Mouse (Mus musculus) ZHBTc4 (cell line): ENCODE measurements around the gene Il1rapl2.
A peak's percentile ranks its signal among the peaks of the same experiment; 100 is the strongest.
"Not testable (repeated sequence)": the region's sequence is repeated elsewhere in the genome, so short reads cannot be mapped to it uniquely, and the experiment has no call there.

ENCODE experiments used
- DNase-seq: peaks from one replicate; pipeline ENCODE4 v3.0.0-alpha.2; 2011; ENCODE audit warnings: low read depth, low spot score

Gene Il1rapl2

DNA sequence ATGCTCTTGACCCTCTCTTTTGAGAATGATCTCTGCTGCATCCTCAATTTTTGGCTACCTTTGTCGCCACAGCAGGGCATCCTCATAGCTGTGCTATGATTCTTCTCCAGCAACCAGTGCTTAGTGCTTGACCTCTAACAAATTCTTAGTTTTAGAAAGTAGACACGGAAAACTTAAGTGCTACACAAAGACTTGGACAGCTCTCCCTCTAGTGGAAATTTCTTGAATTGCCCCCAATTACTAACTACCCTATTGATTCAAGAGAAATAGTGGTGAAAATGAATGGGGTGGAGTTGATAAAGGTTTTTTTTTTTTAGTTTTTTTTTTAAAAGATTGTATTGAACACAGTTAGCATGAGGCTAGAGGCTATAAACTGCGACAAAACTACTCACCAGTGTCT, 599.7 kb downstream of the Il1rapl2 start:
- peak; percentile 7 for DNase-seq

DNA sequence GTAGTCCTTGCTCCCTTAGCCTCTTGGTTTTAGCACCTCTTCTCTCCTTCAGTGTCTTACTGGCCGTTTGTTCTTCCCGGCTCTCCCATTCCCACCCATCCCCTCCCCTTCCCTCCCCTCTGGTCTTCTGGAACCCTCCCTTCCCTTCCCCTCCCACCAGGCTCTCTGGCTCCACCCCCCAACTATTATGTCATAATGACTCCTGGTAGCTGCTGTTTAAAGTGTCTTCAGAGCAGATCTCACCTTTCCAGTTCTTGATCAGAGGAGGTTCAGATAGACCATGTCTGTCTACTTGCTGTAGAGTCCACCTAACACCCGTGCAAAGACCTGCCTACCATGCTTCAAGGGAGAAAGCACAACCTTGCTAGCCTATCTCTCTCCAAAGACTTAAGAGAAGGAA, 639.1 kb downstream of the Il1rapl2 start, which contains the start of gene Tex13a:
Gene Tex13a, minus strand, starts transcription at position 101 of the 400 bp plus-strand sequence.
- no peak for DNase-seq

GRCm38 (mm10) chrX:138234626-138235025, 664.2 kb downstream of the Il1rapl2 start:
- DNase-seq: no peak

GRCm38 (mm10) chrX:138348736-138349135, 778.3 kb downstream of the Il1rapl2 start:
- DNase-seq: not testable (repeated sequence)

- DNase-seq: no peak
Observed at GRCm38 (mm10) chrX:138433794-138434193, 863.4 kb downstream of the Il1rapl2 start.

GRCm38 (mm10) chrX:138437939-138438338, 867.5 kb downstream of the Il1rapl2 start:
- DNase-seq: no peak

GRCm38 (mm10) chrX:138449856-138450255, 879.4 kb downstream of the Il1rapl2 start:
- no peak for DNase-seq

GRCm38 (mm10) chrX:138478488-138478887, 908.1 kb downstream of the Il1rapl2 start:
- no peak for DNase-seq

DNA sequence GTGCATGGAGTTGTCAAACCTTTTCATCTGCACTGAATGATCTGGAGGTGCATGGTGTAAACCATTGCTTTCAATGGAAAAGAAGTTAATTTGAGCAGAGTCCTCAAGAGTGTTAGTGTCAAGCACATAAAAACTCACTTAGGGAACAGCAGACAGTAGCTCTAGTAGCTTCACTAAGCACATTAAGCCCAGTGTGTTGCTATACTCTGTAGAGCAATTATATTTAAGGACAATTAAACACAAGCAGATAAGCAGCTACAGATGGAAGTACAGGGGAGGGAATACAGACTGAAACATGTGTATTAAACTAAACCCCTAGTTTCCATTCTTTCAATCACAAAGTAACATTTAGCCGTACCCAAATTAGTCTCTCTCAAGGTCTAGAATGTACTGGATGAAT, 930.1 kb downstream of the Il1rapl2 start:
- no peak for DNase-seq

DNA sequence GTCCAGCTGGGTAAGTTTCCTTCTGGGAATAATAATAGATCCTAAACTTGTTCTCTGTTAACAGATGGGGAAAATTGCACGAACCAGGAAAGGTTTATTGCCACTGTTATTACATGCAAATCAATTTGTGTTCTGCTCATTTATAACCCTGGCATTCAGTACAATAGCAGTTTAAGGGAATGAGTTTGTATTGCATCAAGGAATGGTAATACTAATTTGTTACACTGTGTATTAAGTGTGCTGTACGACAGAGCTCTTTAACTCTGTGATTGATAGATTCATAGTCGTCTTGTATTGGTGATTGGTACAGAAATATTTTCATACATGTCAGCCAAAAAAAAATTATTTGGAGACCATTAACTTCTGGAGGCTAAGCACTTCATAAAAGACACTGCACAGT, 934.6 kb downstream of the Il1rapl2 start:
- DNase-seq: no peak

GRCm38 (mm10) chrX:138620106-138620505, 1049.7 kb downstream of the Il1rapl2 start:
- DNase-seq: no peak

GRCm38 (mm10) chrX:138625311-138625710, 1054.9 kb downstream of the Il1rapl2 start:
- DNase-seq: no peak

GRCm38 (mm10) chrX:138722372-138722771, 1152.0 kb downstream of the Il1rapl2 start:
- no peak for DNase-seq

DNA sequence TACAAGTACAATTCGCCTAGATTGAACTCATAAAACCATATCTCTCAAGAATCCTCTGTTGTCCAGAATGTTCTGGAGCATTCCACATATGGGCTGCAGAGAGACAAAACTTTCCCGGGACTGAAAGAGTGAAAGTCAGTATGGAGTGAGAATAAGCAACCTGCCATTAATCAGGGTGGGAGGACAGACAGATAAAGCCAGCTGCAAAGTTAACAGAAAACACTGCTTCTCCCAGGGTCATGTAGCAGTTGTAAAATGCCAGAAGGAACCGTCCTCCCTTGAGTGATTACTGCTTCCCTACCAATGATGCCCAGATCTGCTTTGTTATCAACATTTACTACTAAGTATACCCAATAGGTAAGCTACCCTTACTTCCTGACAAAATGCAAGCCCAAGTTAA, 1230.5 kb downstream of the Il1rapl2 start:
- DNase-seq: no peak

DNA sequence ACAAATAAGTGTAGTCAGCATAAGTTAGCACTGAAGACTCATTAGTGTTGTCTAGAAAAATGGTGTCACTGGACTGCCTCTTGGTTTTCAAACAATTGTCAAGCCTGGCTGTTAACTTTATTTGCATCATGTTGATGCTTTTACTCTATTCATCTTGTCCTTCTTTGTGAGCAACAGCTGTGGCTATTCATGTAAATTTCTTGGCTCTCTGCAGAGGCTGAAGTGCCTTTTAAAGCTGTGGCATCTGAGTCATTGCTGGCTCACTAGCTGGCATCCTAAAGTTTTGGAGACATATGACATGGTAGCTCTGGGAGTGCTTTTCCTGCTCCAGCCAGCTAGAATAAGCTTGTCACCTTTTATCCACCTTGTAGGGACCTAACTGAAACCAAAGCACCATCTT, 1261.5 kb downstream of the Il1rapl2 start:
- no peak for DNase-seq

- DNase-seq: no peak
Observed at GRCm38 (mm10) chrX:138833894-138834293, 1263.5 kb downstream of the Il1rapl2 start.

GRCm38 (mm10) chrX:138838381-138838780, 1268.0 kb downstream of the Il1rapl2 start:
- no peak for DNase-seq
